Mouse (Mus musculus) CH12.LX (cell line): ENCODE measurements around the gene Dync2li1.

Experiments used
- CTCF ChIP-seq, 2 experiments: IDR thresholded peaks in 1 of 2; conservative IDR thresholded peaks in 1 of 2; 2 replicates each; pipeline ENCODE4 v1.5.1; 2011 to 2012; ENCODE audit warnings: low read depth in 2 of 2, low read length in 2 of 2, improper control_type of control experiment in 1 of 2, inconsistent platforms in 1 of 2, mild to moderate bottlenecking in 1 of 2, moderate library complexity in 1 of 2
- POLR2A ChIP-seq: IDR thresholded peaks from 2 replicates; pipeline ENCODE4 v1.6.1; 2011; ENCODE audit warnings: low read depth, mild to moderate bottlenecking, improper control_type of control experiment, low read length
- RAD21 ChIP-seq: IDR thresholded peaks from 2 replicates; pipeline ENCODE4 v1.6.1; 2011; ENCODE audit warnings: low read depth, mild to moderate bottlenecking, low read length, improper control_type of control experiment, moderate library complexity
- USF1 ChIP-seq: IDR thresholded peaks from 2 replicates; pipeline ENCODE4 v1.6.1; 2014; ENCODE audit warnings: low read depth, mild to moderate bottlenecking, inconsistent platforms, low read length, improper control_type of control experiment

DNA sequence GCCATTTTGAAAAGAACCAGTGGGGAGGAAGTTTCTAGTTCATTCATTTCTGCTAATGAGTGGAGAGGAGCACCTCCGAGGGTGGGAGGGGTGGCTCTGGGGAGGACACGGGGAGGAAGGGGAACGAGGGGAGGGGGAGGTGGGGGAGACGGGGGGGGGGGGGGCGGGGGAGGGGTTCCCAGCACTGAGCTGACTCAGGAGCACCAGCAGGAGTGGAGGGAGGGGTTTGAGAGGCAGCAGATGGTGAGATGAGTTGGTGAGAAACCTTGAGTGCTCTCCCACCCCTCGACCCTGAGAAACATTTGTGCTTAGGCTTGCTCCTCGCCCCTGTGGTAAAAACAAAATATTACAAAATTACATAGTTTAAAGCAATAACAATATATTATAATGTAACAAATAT lies 19.6 kb downstream of the Dync2li1 start:
- TF ChIP-seq USF1 (no peak), RAD21 (no peak), CTCF (conservative IDR thresholded peaks at IDR 0.05 in 1 of 2, IDR thresholded peaks at IDR 0.05 in 1 of 2; ENCODE audit: low read depth in 2 of 2, low read length in 2 of 2) (no peak), POLR2A (no peak)
